Mouse (Mus musculus) adrenal gland, postnatal 10 days (tissue): ENCODE data around the gene Fgfr4. TPM values are rescaled to one million over a fixed set of nuclear protein-coding genes. Genes with fewer than 3 reads are reported as not detected.

ENCODE experiments used
- DNase-seq: peaks from one replicate; pipeline ENCODE4 v3.0.0; 2021; ENCODE audit warnings: mixed read lengths
- long read RNA-seq, 2 experiments: library from polyadenylated mRNA; stranded (forward); transcript quantifications; one replicate each; pipeline ENCODE4 v2.0.0; 2021
- total RNA-seq, 2 experiments: library from RNA; stranded (reverse); gene quantifications; 2 replicates each; pipeline ENCODE4 v1.2.3; 2021

The Fgfr4 gene
- total RNA-seq: 10 to 100 TPM; 22.3 to 28.2 TPM
- long read RNA-seq, experiment 1, transcript Fgfr4-201 (18 exons, 3,324 nt): major isoform, 15 of 24 reads
- long read RNA-seq, experiment 1, partial matches to known transcripts: 7 of 24 reads
- long read RNA-seq, experiment 1, other reads (novel, unspliced or antisense): 2 of 24 reads
- long read RNA-seq, experiment 2, transcript Fgfr4-201 (18 exons, 3,324 nt): major isoform, 8 of 25 reads
- long read RNA-seq, experiment 2, partial matches to known transcripts: 9 of 25 reads
- long read RNA-seq, experiment 2, other reads (novel, unspliced or antisense): 8 of 25 reads

GRCm38 (mm10) chr13:55152621-55153415 lies at the start of gene Fgfr4:
Gene Fgfr4 (plus strand): TSS chr13:55152640.
- DNase-seq: peak; percentile 84

GRCm38 (mm10) chr13:55103351-55103750 lies 49.1 kb upstream of the Fgfr4 start:
- no peak for DNase-seq

GRCm38 (mm10) chr13:55105045-55105952 lies 47.1 kb upstream of the Fgfr4 start, which contains the start of gene Zfp346:
Gene Zfp346 (plus strand): TSS chr13:55105311.
- DNase-seq: peak; percentile 99

GRCm38 (mm10) chr13:55105953-55106691 lies 46.3 kb upstream of the Fgfr4 start:
- DNase-seq: peak; percentile 70

GRCm38 (mm10) chr13:55107116-55107515 lies 45.3 kb upstream of the Fgfr4 start:
- DNase-seq: no peak

- DNase-seq: peak; percentile 62
Observed at GRCm38 (mm10) chr13:55107694-55108093, 44.7 kb upstream of the Fgfr4 start.

- DNase-seq: no peak
Observed at GRCm38 (mm10) chr13:55114375-55114774, 38.1 kb upstream of the Fgfr4 start.

- DNase-seq: no peak
Observed at GRCm38 (mm10) chr13:55124903-55125302, 27.5 kb upstream of the Fgfr4 start.

GRCm38 (mm10) chr13:55133448-55133847 lies 19.0 kb upstream of the Fgfr4 start, which contains the start of gene Gm17617:
Gene Gm17617 (minus strand): TSS chr13:55133548.
- no peak for DNase-seq

GRCm38 (mm10) chr13:55135382-55135781 lies 17.1 kb upstream of the Fgfr4 start:
- no peak for DNase-seq

- no peak for DNase-seq
Observed at GRCm38 (mm10) chr13:55140271-55140670, 12.2 kb upstream of the Fgfr4 start.

GRCm38 (mm10) chr13:55153951-55154350 lies 1.5 kb downstream of the Fgfr4 start:
- no peak for DNase-seq

GRCm38 (mm10) chr13:55162365-55162764 lies 9.9 kb downstream of the Fgfr4 start:
- DNase-seq: no peak

- DNase-seq: no peak
Observed at GRCm38 (mm10) chr13:55163553-55163952, 11.1 kb downstream of the Fgfr4 start.

GRCm38 (mm10) chr13:55165831-55166339 lies 13.4 kb downstream of the Fgfr4 start:
- DNase-seq: no peak

- DNase-seq: no peak
Observed at GRCm38 (mm10) chr13:55166806-55167725, 14.6 kb downstream of the Fgfr4 start.

- DNase-seq: no peak
Observed at GRCm38 (mm10) chr13:55167798-55168197, 15.4 kb downstream of the Fgfr4 start.

- DNase-seq: no peak
Observed at GRCm38 (mm10) chr13:55168255-55168654, 15.8 kb downstream of the Fgfr4 start.

GRCm38 (mm10) chr13:55168958-55169369 lies 16.5 kb downstream of the Fgfr4 start:
- DNase-seq: no peak
